Mouse (Mus musculus): ENCODE results near the gene Ptp4a2.
"Not testable (repeated sequence)": the region's sequence is repeated elsewhere in the genome, so short reads cannot be mapped to it uniquely, and the experiment has no call there.

Ptp4a2 gene

GRCm38 (mm10) chr4:129884041-129884930 is 73.3 kb downstream of the Ptp4a2 start:
- DNase-seq (ENCODE audit: low read depth), result no peak

GRCm38 (mm10) chr4:129889661-129890060 is 78.6 kb downstream of the Ptp4a2 start:
- DNase-seq (ENCODE audit: low read depth), result no peak

DNA sequence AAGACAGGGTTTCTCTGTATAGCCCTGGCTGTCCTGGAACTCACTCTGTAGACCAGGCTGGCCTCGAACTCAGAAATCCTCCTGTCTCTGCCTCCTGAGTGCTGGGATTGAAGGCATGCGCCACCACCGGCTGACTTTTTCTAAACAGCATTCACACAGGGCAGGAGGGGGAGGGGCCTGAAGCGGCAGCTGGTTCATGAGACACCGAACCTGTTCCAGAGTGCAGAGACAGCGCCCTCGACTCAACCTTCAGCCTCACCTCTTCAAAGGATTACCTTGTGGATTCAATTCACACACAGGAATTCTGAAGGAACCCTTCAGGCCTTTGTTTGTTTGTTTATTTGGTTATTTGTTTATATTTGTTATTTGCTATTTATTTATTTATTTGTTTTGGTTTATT is 79.1 kb downstream of the Ptp4a2 start:
- no peak for DNase-seq (ENCODE audit: low read depth)

GRCm38 (mm10) chr4:129894861-129895260 is 83.8 kb downstream of the Ptp4a2 start:
- DNase-seq (ENCODE audit: low read depth), result peak; percentile 16

DNA sequence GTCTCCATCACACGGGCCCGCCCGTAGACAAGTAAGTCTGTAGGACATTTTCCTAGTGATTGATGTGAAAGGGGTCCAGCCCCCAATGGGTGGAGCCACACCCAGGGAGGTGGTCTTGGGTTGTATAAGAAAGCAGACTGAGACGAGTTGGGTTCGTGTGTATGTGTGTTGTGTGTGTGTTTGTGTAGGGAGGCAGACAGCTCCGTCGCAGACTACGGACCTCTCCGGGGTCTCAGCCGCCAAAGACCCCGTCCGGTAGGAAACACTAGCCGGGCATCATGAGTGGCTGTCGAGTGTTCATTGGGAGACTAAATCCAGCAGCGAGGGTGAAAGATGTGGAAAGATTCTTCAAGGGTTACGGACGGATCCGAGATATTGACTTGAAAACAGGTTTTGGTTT is 87.8 kb downstream of the Ptp4a2 start:
- DNase-seq (ENCODE audit: low read depth), result not testable (repeated sequence)

All from NIH3T3 (cell line).